Mouse (Mus musculus) gastrocnemius, adult 2 months (tissue): ENCODE results near the gene Xlr. TPM values are rescaled to one million over a fixed set of nuclear protein-coding genes. Genes with fewer than 3 reads are reported as not detected.
"Not testable (repeated sequence)": the region's sequence is repeated elsewhere in the genome, so short reads cannot be mapped to it uniquely, and the experiment has no call there.

ENCODE experiments used
- DNase-seq: peaks from one replicate; pipeline ENCODE4 v3.0.0; 2022
- H3K27ac ChIP-seq: fragments of 200-600 bp; 2 replicates; pipeline ENCODE4 v1.8.1; 2022; ENCODE audit warnings: mild to moderate bottlenecking
- H3K4me3 ChIP-seq: fragments of 200-600 bp; 2 replicates; pipeline ENCODE4 v1.8.1; 2022; ENCODE audit warnings: mild to moderate bottlenecking, moderate library complexity
- CTCF ChIP-seq: fragments of 200-600 bp; IDR thresholded peaks from 2 replicates; pipeline ENCODE4 v1.8.1; 2022; ENCODE audit warnings: antibody characterized with exemption, mild to moderate bottlenecking, moderate library complexity
- intact Hi-C: fragments of 180-260 bp; cut with DNase I; formaldehyde crosslinking; loops from one replicate; pipeline ENCODE4 v1.15.1; 2025
- long read RNA-seq, 2 experiments: library from polyadenylated mRNA; stranded (forward); transcript quantifications; one replicate each; pipeline ENCODE4 v2.0.0; 2021
- total RNA-seq, 2 experiments: library from RNA; stranded (reverse); gene quantifications; 2 replicates each; pipeline ENCODE4 v1.2.3; 2021

Gene Xlr
- total RNA-seq: under 1 TPM; 0.23 to 0.70 TPM
- long read RNA-seq, experiment 1: 0 reads
- long read RNA-seq, experiment 2: 0 reads

GRCm38 (mm10) chrX:53797519-53797918 is at the start of gene Xlr:
TSS of gene Xlr (minus strand) at chrX:53797706.
- intact Hi-C loops, H3K4me3 ChIP-seq, H3K27ac ChIP-seq, DNase-seq: not testable (repeated sequence)

- TF ChIP-seq CTCF: 0 out of 2 replicates have a peak, but pooled peaks have one; percentile 12
- H3K27ac ChIP-seq: no peak overlapping the region
- intact Hi-C loops: no loop called here
- H3K4me3 ChIP-seq: no peak overlapping the region
- no peak for DNase-seq
Observed at GRCm38 (mm10) chrX:53799074-53799473, 1.6 kb upstream of the Xlr start.

GRCm38 (mm10) chrX:53776276-53776675 is 21.2 kb downstream of the Xlr start, which contains the start of gene Zfp36l3:
TSS of gene Zfp36l3 (minus strand) at chrX:53776394.
- H3K27ac ChIP-seq: no peak within 1 kb of the TSS
- H3K4me3 ChIP-seq: no peak within 1 kb of the TSS
- no peak for TF ChIP-seq CTCF
- intact Hi-C loops: no loop called here
- no peak for DNase-seq

GRCm38 (mm10) chrX:53757736-53758135 is 39.8 kb downstream of the Xlr start, which contains the start of gene 1700013H16Rik:
TSS of gene 1700013H16Rik (minus strand) at chrX:53757831.
- intact Hi-C loops: no loop called here

GRCm38 (mm10) chrX:53752851-53753250 is 44.7 kb downstream of the Xlr start:
- no peak for TF ChIP-seq CTCF
- no peak for DNase-seq
- intact Hi-C loops: no loop called here
- Histone ChIP-seq H3K27ac (no peak overlapping the region), H3K4me3 (no peak overlapping the region)

More at GRCm38 (mm10) chrX:53757736-53758135, 39.8 kb downstream of the Xlr start, which contains the start of gene 1700013H16Rik:
- DNase-seq: no peak
- Histone ChIP-seq H3K4me3 (no peak within 1 kb of the TSS), H3K27ac (no peak within 1 kb of the TSS)
- no peak for TF ChIP-seq CTCF

GRCm38 (mm10) chrX:53728967-53729366 is 68.5 kb downstream of the Xlr start:
- intact Hi-C loops: no loop called here
- no peak for DNase-seq
- no peak for TF ChIP-seq CTCF

More at GRCm38 (mm10) chrX:53728967-53729366, 68.5 kb downstream of the Xlr start:
- H3K27ac ChIP-seq: no peak overlapping the region
- no peak overlapping the region for H3K4me3 ChIP-seq

Other genes with a start within 250 kb of the Xlr start
- gene Rtl8c, start 189.7 kb downstream of the Xlr start, total RNA-seq: 1 to 10 TPM; 3.7 to 9.0 TPM
- not detected for gene Gm14597, start 188.7 kb downstream of the Xlr start, total RNA-seq
- gene Rtl8a, start 154.0 kb downstream of the Xlr start, total RNA-seq: 10 to 100 TPM; 55.5 to 73.8 TPM
- gene Rtl8b, start 127.3 kb downstream of the Xlr start, total RNA-seq: 10 to 100 TPM; 45.0 to 50.7 TPM
- not detected for gene 4930502E18Rik, start 72.9 kb downstream of the Xlr start, total RNA-seq
- gene 1700013H16Rik, start 39.9 kb downstream of the Xlr start, total RNA-seq: not detected
- gene Zfp36l3, start 21.3 kb downstream of the Xlr start, total RNA-seq: not detected